Mouse (Mus musculus) midbrain, embryonic 11.5 days (tissue): ENCODE measurements around the gene Btbd35f18. TPM values are rescaled to one million over a fixed set of nuclear protein-coding genes. Genes with fewer than 3 reads are reported as not detected.
"Not testable (repeated sequence)": the region's sequence is repeated elsewhere in the genome, so short reads cannot be mapped to it uniquely, and the experiment has no call there.

Experiments
- ATAC-seq: fragments of 200-750 bp; cut with Nextera tagmentation; 2 replicates; pipeline ENCODE4 v1.8.0; 2017; ENCODE audit warnings: moderate TSS enrichment, moderate library complexity; ENCODE audit not compliant: low FRiP score
- DNase-seq: peaks from one replicate; pipeline ENCODE4 v3.0.0; 2015; ENCODE audit warnings: low spot score; ENCODE audit errors: missing footprints
- H3K27ac ChIP-seq: fragments of 300-500 bp; sonication (generic); 2 replicates; pipeline ENCODE4 v1.5.1; 2014; ENCODE audit warnings: low read depth, low read length
- H3K27me3 ChIP-seq: fragments of 300-500 bp; sonication (generic); 2 replicates; pipeline ENCODE4 v1.6.1; 2014; ENCODE audit warnings: mild to moderate bottlenecking, low read length, moderate library complexity, mixed read lengths; ENCODE audit not compliant: control insufficient read depth, insufficient read depth
- H3K36me3 ChIP-seq: fragments of 300-500 bp; sonication (generic); 2 replicates; pipeline ENCODE4 v1.6.1; 2014; ENCODE audit warnings: mild to moderate bottlenecking, low read length, moderate library complexity, mixed read lengths; ENCODE audit not compliant: control insufficient read depth, insufficient read depth
- H3K4me1 ChIP-seq: fragments of 300-500 bp; sonication (generic); 2 replicates; pipeline ENCODE4 v1.6.1; 2014; ENCODE audit warnings: low read length; ENCODE audit not compliant: control insufficient read depth, insufficient read depth
- H3K4me2 ChIP-seq: fragments of 300-500 bp; sonication (generic); 2 replicates; pipeline ENCODE4 v1.6.1; 2014; ENCODE audit warnings: mild to moderate bottlenecking, moderate library complexity
- H3K4me3 ChIP-seq: fragments of 300-500 bp; sonication (generic); 2 replicates; pipeline ENCODE4 v1.5.1; 2014; ENCODE audit warnings: low read depth, low read length
- H3K9ac ChIP-seq: fragments of 300-500 bp; sonication (generic); 2 replicates; pipeline ENCODE4 v1.6.1; 2014; ENCODE audit warnings: low read length
- H3K9me3 ChIP-seq: fragments of 300-500 bp; sonication (generic); 2 replicates; pipeline ENCODE4 v1.6.1; 2016; ENCODE audit warnings: low read length; ENCODE audit not compliant: control insufficient read depth
- WGBS: fragments of 180-500 bp; shearing (Covaris S2); extraction: QIAGEN DNeasy Blood & Tissue Kit; methylation state at CpG from one replicate; pipeline ENCODE4 v1.1.7; 2014; 5-methylcytosine and 5-hydroxymethylcytosine counted together
- polyA plus RNA-seq: library from polyadenylated mRNA; unstranded; fragments of >200 nt; fragmentation: Nextera tagmentation; extraction: Ambion mirVana; gene quantifications from 2 replicates; pipeline ENCODE4 v1.2.1, GENCODE M21; 2014

Btbd35f18 gene
- not detected in 2 replicates for polyA plus RNA-seq

DNA sequence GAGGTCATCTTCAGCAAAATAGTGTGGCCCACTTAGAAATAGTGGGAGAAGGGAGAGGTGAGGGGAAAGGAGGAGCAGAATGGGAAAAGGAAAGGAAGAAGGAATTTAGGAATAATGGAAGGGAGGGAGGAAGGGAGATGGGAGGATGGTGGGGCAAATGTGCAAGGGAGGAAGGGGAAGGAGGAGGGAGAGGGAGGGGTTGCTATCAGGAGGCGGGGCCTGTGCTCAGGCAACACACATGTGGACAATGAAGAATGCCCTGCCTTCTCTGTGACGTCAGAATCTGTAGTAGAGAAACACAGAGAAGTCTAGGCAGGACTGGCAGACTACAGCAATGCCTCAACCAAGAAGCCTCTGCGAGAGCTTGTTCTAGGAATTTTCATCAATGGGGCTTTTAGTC, at the start of gene Btbd35f18:
Gene Btbd35f18, plus strand, starts transcription at position 301 of the 400 bp plus-strand sequence.
- WGBS, result no CpG with 5 or more reads among the region's 3 CpGs
- not testable (repeated sequence) for H3K27ac ChIP-seq, H3K27me3 ChIP-seq, H3K4me1 ChIP-seq, H3K9me3 ChIP-seq, ATAC-seq, H3K4me3 ChIP-seq, H3K36me3 ChIP-seq, H3K9ac ChIP-seq, H3K4me2 ChIP-seq, DNase-seq

Other genes with a start within 250 kb of the Btbd35f18 start
- gene Btbd35f10, start 52.7 kb downstream of the Btbd35f18 start, polyA plus RNA-seq, result not detected in 2 replicates